Mouse (Mus musculus) myocyte (in vitro differentiated cells): Measurements from ENCODE around the gene Spata32.

ENCODE experiments used
- E2F4 ChIP-seq: IDR thresholded peaks from one replicate; pipeline ENCODE4 v1.6.1; 2011; ENCODE audit warnings: mild to moderate bottlenecking, control low read depth, moderate library complexity; ENCODE audit not compliant: insufficient read depth
- POLR2A ChIP-seq: IDR thresholded peaks from one replicate; pipeline ENCODE4 v1.6.1; 2011; ENCODE audit warnings: low read depth, mild to moderate bottlenecking, control low read depth, moderate library complexity; ENCODE audit not compliant: insufficient read length
- POLR2AphosphoS2 ChIP-seq: IDR thresholded peaks from one replicate; pipeline ENCODE4 v1.6.1; 2011; ENCODE audit warnings: low read depth, control low read depth; ENCODE audit not compliant: insufficient read length
- TCF12 ChIP-seq: IDR thresholded peaks from one replicate; pipeline ENCODE4 v1.6.1; 2011; ENCODE audit warnings: mild to moderate bottlenecking, control low read depth; ENCODE audit not compliant: poor library complexity, insufficient read depth, severe bottlenecking

DNA sequence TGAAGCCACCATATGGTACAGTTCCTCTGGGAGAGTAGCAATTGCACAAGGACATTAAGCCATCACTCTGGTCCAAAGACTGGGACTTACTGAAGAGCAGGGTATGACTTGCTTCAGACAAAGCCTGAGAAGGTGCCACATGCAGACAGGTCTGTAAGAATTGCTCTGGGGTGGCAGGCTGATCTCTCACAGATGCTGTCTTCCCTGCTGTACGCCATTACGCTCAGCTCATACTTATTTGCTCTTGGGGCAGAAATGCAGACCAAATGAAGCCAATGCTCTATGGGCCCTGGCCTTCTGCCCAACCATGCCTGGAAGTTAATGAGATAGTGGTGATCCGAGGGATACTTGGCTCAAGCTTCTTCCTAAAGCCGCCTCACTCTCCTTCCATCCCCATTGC is 26.6 kb upstream of the Spata32 start:
- no peak for TF ChIP-seq E2F4
- no peak for TF ChIP-seq POLR2AphosphoS2
- no peak for TF ChIP-seq POLR2A
- no peak for TF ChIP-seq TCF12
